Mouse (Mus musculus): ENCODE results near the gene Gm26661.

The Gm26661 gene

GRCm38 (mm10) chr14:7821341-7821740, 30.0 kb downstream of the Gm26661 start:
- DNase-seq: no peak

GRCm38 (mm10) chr14:7822693-7823092, 31.3 kb downstream of the Gm26661 start:
- no peak for DNase-seq

GRCm38 (mm10) chr14:7824651-7825268, 33.4 kb downstream of the Gm26661 start:
- no peak for DNase-seq

- no peak for DNase-seq
Observed at GRCm38 (mm10) chr14:7826151-7826937, 35.0 kb downstream of the Gm26661 start.

- no peak for DNase-seq
Observed at GRCm38 (mm10) chr14:7829181-7829580, 37.8 kb downstream of the Gm26661 start.

- DNase-seq: peak; percentile 72
Observed at GRCm38 (mm10) chr14:7831770-7832439, 40.5 kb downstream of the Gm26661 start.

GRCm38 (mm10) chr14:7832440-7832783, 41.0 kb downstream of the Gm26661 start:
- DNase-seq: no peak

- no peak for DNase-seq
Observed at GRCm38 (mm10) chr14:7833458-7833857, 42.1 kb downstream of the Gm26661 start.

GRCm38 (mm10) chr14:7838564-7839089, 47.2 kb downstream of the Gm26661 start:
- DNase-seq: no peak

- no peak for DNase-seq
Observed at GRCm38 (mm10) chr14:7839950-7840514, 48.6 kb downstream of the Gm26661 start.

Data from cerebellum, adult 9-10 months (tissue).